Mouse (Mus musculus): Measurements from ENCODE around the gene Cabp2. TPM values are rescaled to one million over a fixed set of nuclear protein-coding genes. Genes with fewer than 3 reads are reported as not detected.

Cabp2 gene
- polyA plus RNA-seq, 1 experiment = not detected

GRCm38 (mm10) chr19:4126759-4127495 is 45.5 kb downstream of the Cabp2 start:
- TF ChIP-seq GATA1 (IDR thresholded peaks at IDR 0.05; ENCODE audit: low read length) = no peak

GRCm38 (mm10) chr19:4129462-4129861 is 48.1 kb downstream of the Cabp2 start:
- TF ChIP-seq GATA1 (IDR thresholded peaks at IDR 0.05; ENCODE audit: low read length) = no peak

GRCm38 (mm10) chr19:4130106-4130505 is 48.7 kb downstream of the Cabp2 start:
- TF ChIP-seq GATA1 (IDR thresholded peaks at IDR 0.05; ENCODE audit: low read length) = no peak

GRCm38 (mm10) chr19:4131075-4131474 is 49.7 kb downstream of the Cabp2 start:
- TF ChIP-seq GATA1 (IDR thresholded peaks at IDR 0.05; ENCODE audit: low read length) = no peak

- TF ChIP-seq GATA1 (IDR thresholded peaks at IDR 0.05; ENCODE audit: low read length) = no peak
Observed at GRCm38 (mm10) chr19:4131768-4132167, 50.4 kb downstream of the Cabp2 start.

- no peak for TF ChIP-seq GATA1 (IDR thresholded peaks at IDR 0.05; ENCODE audit: low read length)
Observed at GRCm38 (mm10) chr19:4134354-4134753, 53.0 kb downstream of the Cabp2 start.

- no peak for TF ChIP-seq GATA1 (IDR thresholded peaks at IDR 0.05; ENCODE audit: low read length)
Observed at GRCm38 (mm10) chr19:4136463-4136862, 55.1 kb downstream of the Cabp2 start.

Other genes with a start within 250 kb of the Cabp2 start
- 15.2 and 16.8 TPM in 2 replicates for gene Chka, start 229.8 kb upstream of the Cabp2 start, polyA plus RNA-seq (2012)
- gene Tcirg1, start 174.4 kb upstream of the Cabp2 start, polyA plus RNA-seq (2012) = 34.5 and 39.3 TPM in 2 replicates
- gene Ndufs8, start 168.8 kb upstream of the Cabp2 start, polyA plus RNA-seq (2012) = 41.9 and 220 TPM in 2 replicates
- not detected in 2 replicates for gene Aldh3b1, start 151.8 kb upstream of the Cabp2 start, polyA plus RNA-seq (2012)
- gene Unc93b1, start 146.4 kb upstream of the Cabp2 start, polyA plus RNA-seq (2012) = 0.11 TPM in 1 of 2 replicates, not detected in the other
- gene Aldh3b3, start 122.9 kb upstream of the Cabp2 start, polyA plus RNA-seq (2012) = not detected in 2 replicates
- not detected in 2 replicates for gene Aldh3b2, start 109.2 kb upstream of the Cabp2 start, polyA plus RNA-seq (2012)
- 5.4 and 7.1 TPM in 2 replicates for gene Acy3, start 95.0 kb upstream of the Cabp2 start, polyA plus RNA-seq (2012)
- gene Tbx10, start 88.8 kb upstream of the Cabp2 start, polyA plus RNA-seq (2012) = not detected in 2 replicates
- 26.3 and 32.2 TPM in 2 replicates for gene Nudt8, start 81.0 kb upstream of the Cabp2 start, polyA plus RNA-seq (2012)
- 3.8 and 5.3 TPM in 2 replicates for gene Gm49405, start 81.0 kb upstream of the Cabp2 start, polyA plus RNA-seq (2012)
- 7.2 and 8.9 TPM in 2 replicates for gene Doc2g, start 78.3 kb upstream of the Cabp2 start, polyA plus RNA-seq (2012)
- 378 and 401 TPM in 2 replicates for gene Ndufv1, start 68.8 kb upstream of the Cabp2 start, polyA plus RNA-seq (2012)
- 40.1 and 105 TPM in 2 replicates for gene Gstp1, start 43.6 kb upstream of the Cabp2 start, polyA plus RNA-seq (2012)
- gene Gstp2, start 35.6 kb upstream of the Cabp2 start, polyA plus RNA-seq (2012) = not detected in 2 replicates
- gene Gstp3, start 22.0 kb upstream of the Cabp2 start, polyA plus RNA-seq (2012) = 4.1 and 7.7 TPM in 2 replicates
- 70.4 and 72.4 TPM in 2 replicates for gene Cdk2ap2, start 15.6 kb downstream of the Cabp2 start, polyA plus RNA-seq (2012)
- 36.1 and 36.7 TPM in 2 replicates for gene Pitpnm1, start 18.4 kb downstream of the Cabp2 start, polyA plus RNA-seq (2012)
- 99.6 and 105 TPM in 2 replicates for gene Aip, start 44.3 kb downstream of the Cabp2 start, polyA plus RNA-seq (2012)
- gene Gpr152, start 58.2 kb downstream of the Cabp2 start, polyA plus RNA-seq (2012) = not detected in 2 replicates
- gene Cabp4, start 62.5 kb downstream of the Cabp2 start, polyA plus RNA-seq (2012) = 0.06 TPM in 1 of 2 replicates, not detected in the other
- gene Coro1b, start 67.0 kb downstream of the Cabp2 start, polyA plus RNA-seq (2012) = 187 and 368 TPM in 2 replicates
- gene Ptprcap, start 72.0 kb downstream of the Cabp2 start, polyA plus RNA-seq (2012) = 448 and 548 TPM in 2 replicates
- 92.1 and 99.4 TPM in 2 replicates for gene Rps6kb2, start 81.8 kb downstream of the Cabp2 start, polyA plus RNA-seq (2012)
- gene Carns1, start 93.9 kb downstream of the Cabp2 start, polyA plus RNA-seq (2012) = 0.39 and 0.46 TPM in 2 replicates
- gene Tbc1d10c, start 109.7 kb downstream of the Cabp2 start, polyA plus RNA-seq (2012) = 19.4 and 24.6 TPM in 2 replicates
- gene Ppp1ca, start 110.5 kb downstream of the Cabp2 start, polyA plus RNA-seq (2012) = 609 and 669 TPM in 2 replicates
- 28.7 and 31.6 TPM in 2 replicates for gene Rad9a, start 120.1 kb downstream of the Cabp2 start, polyA plus RNA-seq (2012)
- not detected in 2 replicates for gene Clcf1, start 132.7 kb downstream of the Cabp2 start, polyA plus RNA-seq (2012)
- gene AC109138.7, start 132.8 kb downstream of the Cabp2 start, polyA plus RNA-seq (2012) = 30.0 TPM in 1 of 2 replicates, not detected in the other
- gene Pold4, start 150.3 kb downstream of the Cabp2 start, polyA plus RNA-seq (2012) = 21.8 and 24.7 TPM in 2 replicates
- gene Ssh3, start 187.6 kb downstream of the Cabp2 start, polyA plus RNA-seq (2012) = 0.25 and 0.39 TPM in 2 replicates
- gene Ankrd13d, start 201.6 kb downstream of the Cabp2 start, polyA plus RNA-seq (2012) = 0.44 and 0.46 TPM in 2 replicates
- gene Grk2, start 224.6 kb downstream of the Cabp2 start, polyA plus RNA-seq (2012) = 231 and 290 TPM in 2 replicates